Mouse (Mus musculus) hindbrain, embryonic 16.5 days (tissue): ENCODE data around the gene Ankrd63. TPM values are rescaled to one million over a fixed set of nuclear protein-coding genes. Genes with fewer than 3 reads are reported as not detected.
A peak's percentile ranks its signal among the peaks of the same experiment; 100 is the strongest.

Source experiments
- ATAC-seq: fragments of 200-750 bp; cut with Nextera tagmentation; 2 replicates; pipeline ENCODE4 v1.8.0; 2017; ENCODE audit warnings: moderate TSS enrichment, moderate library complexity
- H3K27ac ChIP-seq: fragments of 300-500 bp; sonication (generic); 2 replicates; pipeline ENCODE4 v1.5.1; 2014; ENCODE audit warnings: low read depth, mild to moderate bottlenecking, control low read depth, low read length, moderate library complexity
- H3K27me3 ChIP-seq: fragments of 300-500 bp; sonication (generic); replicated peaks from 2 replicates; pipeline ENCODE4 v1.6.1; 2014; ENCODE audit warnings: low read length; ENCODE audit not compliant: control insufficient read depth, insufficient read depth
- H3K36me3 ChIP-seq: fragments of 300-500 bp; sonication (generic); 2 replicates; pipeline ENCODE4 v1.6.1; 2014; ENCODE audit warnings: mild to moderate bottlenecking, low read length, moderate library complexity, mixed read lengths; ENCODE audit not compliant: control insufficient read depth, insufficient read depth
- H3K4me1 ChIP-seq: fragments of 300-500 bp; sonication (generic); 2 replicates; pipeline ENCODE4 v1.6.1; 2014; ENCODE audit warnings: low read depth, low read length; ENCODE audit not compliant: control insufficient read depth, insufficient read depth
- H3K4me2 ChIP-seq: fragments of 300-500 bp; sonication (generic); 2 replicates; pipeline ENCODE4 v1.6.1; 2014; ENCODE audit warnings: mild to moderate bottlenecking, low read length, control low read depth, moderate library complexity
- H3K4me3 ChIP-seq: fragments of 300-500 bp; sonication (generic); 2 replicates; pipeline ENCODE4 v1.5.1; 2014; ENCODE audit warnings: mild to moderate bottlenecking, low read length, control low read depth, moderate library complexity
- H3K9ac ChIP-seq: fragments of 300-500 bp; sonication (generic); 2 replicates; pipeline ENCODE4 v1.6.1; 2014; ENCODE audit warnings: low read depth, mild to moderate bottlenecking, control low read depth, low read length, moderate library complexity
- H3K9me3 ChIP-seq: fragments of 300-500 bp; sonication (generic); 2 replicates; pipeline ENCODE4 v1.6.1; 2014; ENCODE audit warnings: mild to moderate bottlenecking, low read length, moderate library complexity; ENCODE audit not compliant: control insufficient read depth
- WGBS: fragments of 180-500 bp; shearing (Covaris S2); extraction: QIAGEN DNeasy Blood & Tissue Kit; methylation state at CpG from one replicate; pipeline ENCODE4 v1.1.7; 2014; 5-methylcytosine and 5-hydroxymethylcytosine counted together
- polyA plus RNA-seq: library from polyadenylated mRNA; unstranded; fragments of >200 nt; fragmentation: Nextera tagmentation; extraction: Ambion mirVana; gene quantifications from 2 replicates; pipeline ENCODE4 v1.2.1, GENCODE M21; 2015

Ankrd63 gene
- polyA plus RNA-seq, 1 experiment from 2014 or later, result 0.03 TPM

GRCm38 (mm10) chr2:118745232-118745884 lies 41.6 kb upstream of the Ankrd63 start, which contains the start of gene Inafm2:
TSS of gene Inafm2 (plus strand) at chr2:118745758.
- Histone ChIP-seq H3K9me3 (no peaks in the 10 kb centered on the region), H3K9ac (peak within 1 kb of the TSS; percentile 97), H3K4me3 (peak within 1 kb of the TSS; percentile 90), H3K4me1 (peaks cover 34% of the 10 kb centered on the region), H3K36me3 (no peaks in the 10 kb centered on the region), H3K27me3 (no peaks in the 10 kb centered on the region), H3K4me2 (peak within 1 kb of the TSS; percentile 78), H3K27ac (peak within 1 kb of the TSS; percentile 71)
- under 1% methylated on average over 51 of the region's 57 CpGs for WGBS
- peak; percentile 94 for ATAC-seq

GRCm38 (mm10) chr2:118744621-118745020 lies 40.9 kb upstream of the Ankrd63 start:
- H3K9me3 ChIP-seq, result no peaks in the 10 kb centered on the region
- H3K4me1 ChIP-seq, result peaks cover 27% of the 10 kb centered on the region
- no peaks in the 10 kb centered on the region for H3K27me3 ChIP-seq
- H3K4me3 ChIP-seq, result peak overlapping the region; percentile 90; the same call in 1 of the 2 replicates
- H3K9ac ChIP-seq, result no peak overlapping the region; the same call in 1 of the 2 replicates
- peak overlapping the region; percentile 78 for H3K4me2 ChIP-seq
- 10% methylated on average over 7 of the region's 7 CpGs for WGBS
- no peak overlapping the region for H3K27ac ChIP-seq
- no peak for ATAC-seq
- H3K36me3 ChIP-seq, result no peaks in the 10 kb centered on the region

- no peaks in the 10 kb centered on the region for H3K27me3 ChIP-seq
- H3K36me3 ChIP-seq, result no peaks in the 10 kb centered on the region
- no peak overlapping the region for H3K27ac ChIP-seq
- peaks cover 23% of the 10 kb centered on the region for H3K4me1 ChIP-seq
- no peak overlapping the region for H3K4me3 ChIP-seq
- WGBS, result 22% methylated on average over 8 of the region's 8 CpGs
- no peaks in the 10 kb centered on the region for H3K9me3 ChIP-seq
- H3K9ac ChIP-seq, result no peak overlapping the region
- no peak overlapping the region for H3K4me2 ChIP-seq
- ATAC-seq, result no peak
These were observed 39.6 kb upstream of the Ankrd63 start for GRCm38 (mm10) chr2:118743261-118743943.

GRCm38 (mm10) chr2:118741183-118741582 lies 37.4 kb upstream of the Ankrd63 start:
- ATAC-seq, result no peak
- Histone ChIP-seq H3K36me3 (no peaks in the 10 kb centered on the region), H3K27ac (no peak overlapping the region), H3K4me3 (no peak overlapping the region), H3K9me3 (no peaks in the 10 kb centered on the region), H3K4me1 (peaks cover 6% of the 10 kb centered on the region), H3K27me3 (no peaks in the 10 kb centered on the region), H3K4me2 (no peak overlapping the region), H3K9ac (no peak overlapping the region)
- 73% methylated on average over 9 of the region's 9 CpGs for WGBS

- ATAC-seq, result no peak
- WGBS, result 70% methylated on average over 3 of the region's 3 CpGs
- H3K4me2 ChIP-seq, result no peak overlapping the region
- H3K27ac ChIP-seq, result no peak overlapping the region
- H3K9ac ChIP-seq, result no peak overlapping the region
- H3K9me3 ChIP-seq, result no peaks in the 10 kb centered on the region
- H3K36me3 ChIP-seq, result no peaks in the 10 kb centered on the region
- H3K4me3 ChIP-seq, result no peak overlapping the region
- no peaks in the 10 kb centered on the region for H3K27me3 ChIP-seq
- H3K4me1 ChIP-seq, result peaks cover 6% of the 10 kb centered on the region
These were observed 36.6 kb upstream of the Ankrd63 start for GRCm38 (mm10) chr2:118740341-118740740.

- H3K4me3 ChIP-seq, result no peak overlapping the region
- H3K27ac ChIP-seq, result no peak overlapping the region
- 65% methylated on average over 5 of the region's 5 CpGs for WGBS
- H3K9ac ChIP-seq, result no peak overlapping the region
- no peaks in the 10 kb centered on the region; the same call in 1 of the 2 replicates for H3K27me3 ChIP-seq
- H3K36me3 ChIP-seq, result no peaks in the 10 kb centered on the region
- ATAC-seq, result no peak
- H3K4me2 ChIP-seq, result no peak overlapping the region
- no peaks in the 10 kb centered on the region for H3K4me1 ChIP-seq
- H3K9me3 ChIP-seq, result no peaks in the 10 kb centered on the region
These were observed 29.6 kb upstream of the Ankrd63 start for GRCm38 (mm10) chr2:118733341-118733740.

GRCm38 (mm10) chr2:118731981-118732380 lies 28.2 kb upstream of the Ankrd63 start:
- ATAC-seq, result no peak
- peaks cover 3% of the 10 kb centered on the region; the same call in 1 of the 2 replicates for H3K27me3 ChIP-seq
- WGBS, result 77% methylated on average over 5 of the region's 5 CpGs

GRCm38 (mm10) chr2:118730622-118730915 lies 26.8 kb upstream of the Ankrd63 start:
- H3K9ac ChIP-seq, result no peak overlapping the region
- H3K27me3 ChIP-seq, result peaks cover 3% of the 10 kb centered on the region
- H3K4me3 ChIP-seq, result no peak overlapping the region
- peak; percentile 40; the same call in 1 of the 2 replicates for ATAC-seq
- WGBS, result 7% methylated on average over 3 of the region's 3 CpGs
- H3K36me3 ChIP-seq, result no peaks in the 10 kb centered on the region
- H3K4me1 ChIP-seq, result no peaks in the 10 kb centered on the region
- H3K9me3 ChIP-seq, result no peaks in the 10 kb centered on the region
- H3K4me2 ChIP-seq, result no peak overlapping the region
- H3K27ac ChIP-seq, result no peak overlapping the region

More at GRCm38 (mm10) chr2:118731981-118732380, 28.2 kb upstream of the Ankrd63 start:
- Histone ChIP-seq H3K4me1 (no peaks in the 10 kb centered on the region), H3K9me3 (no peaks in the 10 kb centered on the region), H3K4me3 (no peak overlapping the region), H3K9ac (no peak overlapping the region), H3K4me2 (no peak overlapping the region), H3K27ac (no peak overlapping the region), H3K36me3 (no peaks in the 10 kb centered on the region)

- H3K9me3 ChIP-seq, result no peaks in the 10 kb centered on the region
These were observed 26.3 kb upstream of the Ankrd63 start for GRCm38 (mm10) chr2:118729816-118730621.

More at GRCm38 (mm10) chr2:118729816-118730621, 26.3 kb upstream of the Ankrd63 start:
- H3K4me1 ChIP-seq, result no peaks in the 10 kb centered on the region
- H3K4me2 ChIP-seq, result no peak overlapping the region
- no peak overlapping the region for H3K27ac ChIP-seq
- H3K36me3 ChIP-seq, result no peaks in the 10 kb centered on the region
- H3K27me3 ChIP-seq, result peaks cover 3% of the 10 kb centered on the region
- H3K4me3 ChIP-seq, result no peak overlapping the region
- H3K9ac ChIP-seq, result no peak overlapping the region
- 22% methylated on average over 8 of the region's 8 CpGs for WGBS
- peak; percentile 9; the same call in 1 of the 2 replicates for ATAC-seq
